Mouse (Mus musculus) stomach, embryonic 15.5 days (tissue): ENCODE measurements at regions not wholly inside any gene's neighbourhood (a gene's known extent, or its start where the extent isn't known, plus 50 kb on each side); places are given as distances from the start of the nearest gene placed in this dataset.

Experiments
- ATAC-seq: fragments of 200-750 bp; cut with Nextera tagmentation; 2 replicates; pipeline ENCODE4 v1.8.0; 2017; ENCODE audit warnings: low read depth, moderate number of reproducible peaks, moderate TSS enrichment; ENCODE audit not compliant: insufficient read depth, low FRiP score
- H3K27ac ChIP-seq: fragments of 300-500 bp; sonication (generic); 2 replicates; pipeline ENCODE4 v1.5.1; 2015; ENCODE audit warnings: mild to moderate bottlenecking, inconsistent platforms
- H3K27me3 ChIP-seq: fragments of 300-500 bp; sonication (generic); replicated peaks from 2 replicates; pipeline ENCODE4 v1.6.1; 2015; ENCODE audit warnings: inconsistent platforms
- H3K36me3 ChIP-seq: fragments of 300-500 bp; sonication (generic); 2 replicates; pipeline ENCODE4 v1.6.1; 2015; ENCODE audit warnings: inconsistent platforms
- H3K4me1 ChIP-seq: fragments of 300-500 bp; sonication (generic); 2 replicates; pipeline ENCODE4 v1.6.1; 2015; ENCODE audit warnings: inconsistent platforms
- H3K4me2 ChIP-seq: fragments of 300-500 bp; sonication (generic); 2 replicates; pipeline ENCODE4 v1.6.1; 2015; ENCODE audit warnings: mild to moderate bottlenecking, inconsistent platforms
- H3K4me3 ChIP-seq: fragments of 300-500 bp; sonication (generic); replicated peaks from 2 replicates; pipeline ENCODE4 v1.5.1; 2015; ENCODE audit warnings: inconsistent platforms
- H3K9ac ChIP-seq: fragments of 300-500 bp; sonication (generic); 2 replicates; pipeline ENCODE4 v1.6.1; 2015; ENCODE audit warnings: inconsistent platforms
- H3K9me3 ChIP-seq: fragments of 300-500 bp; sonication (generic); 2 replicates; pipeline ENCODE4 v1.6.1; 2016; ENCODE audit warnings: inconsistent platforms
- WGBS: fragments of 180-500 bp; shearing (Covaris S2); methylation state at CpG from one replicate; pipeline ENCODE4 v1.1.7; 2015; 5-methylcytosine and 5-hydroxymethylcytosine counted together

GRCm38 (mm10) chr13:44437709-44438108 is 291.6 kb upstream of the Jarid2 start:
- H3K27ac ChIP-seq: no peak overlapping the region
- no peak overlapping the region for H3K4me2 ChIP-seq
- H3K9me3 ChIP-seq: no peaks in the 10 kb centered on the region
- H3K27me3 ChIP-seq: no peaks in the 10 kb centered on the region
- 64% methylated on average over 1 of the region's 1 CpGs for WGBS
- no peak overlapping the region for H3K4me3 ChIP-seq
- H3K36me3 ChIP-seq: no peaks in the 10 kb centered on the region
- no peak overlapping the region for H3K9ac ChIP-seq
- no peaks in the 10 kb centered on the region for H3K4me1 ChIP-seq
- ATAC-seq: no peak

GRCm38 (mm10) chr13:44441061-44441460 is 288.2 kb upstream of the Jarid2 start:
- no peaks in the 10 kb centered on the region for H3K4me1 ChIP-seq
- H3K4me3 ChIP-seq: no peak overlapping the region
- no peaks in the 10 kb centered on the region for H3K36me3 ChIP-seq
- 79% methylated on average over 3 of the region's 3 CpGs for WGBS
- H3K27ac ChIP-seq: no peak overlapping the region
- H3K9me3 ChIP-seq: no peaks in the 10 kb centered on the region
- no peak for ATAC-seq
- H3K4me2 ChIP-seq: no peak overlapping the region
- no peak overlapping the region for H3K9ac ChIP-seq
- H3K27me3 ChIP-seq: no peaks in the 10 kb centered on the region

GRCm38 (mm10) chr13:44449216-44449830 is 280.0 kb upstream of the Jarid2 start:
- H3K4me2 ChIP-seq: no peak overlapping the region
- H3K9ac ChIP-seq: no peak overlapping the region
- H3K27me3 ChIP-seq: no peaks in the 10 kb centered on the region
- ATAC-seq: no peak
- no peak overlapping the region for H3K4me3 ChIP-seq
- no peaks in the 10 kb centered on the region for H3K4me1 ChIP-seq
- no peaks in the 10 kb centered on the region for H3K36me3 ChIP-seq
- WGBS: 86% methylated on average over 1 of the region's 1 CpGs
- H3K9me3 ChIP-seq: no peaks in the 10 kb centered on the region; the same call in 1 of the 2 replicates
- no peak overlapping the region for H3K27ac ChIP-seq

- no peaks in the 10 kb centered on the region for H3K27me3 ChIP-seq
- no peak overlapping the region for H3K9ac ChIP-seq
- no peak overlapping the region for H3K27ac ChIP-seq
- H3K36me3 ChIP-seq: no peaks in the 10 kb centered on the region
- WGBS: 71% methylated on average over 5 of the region's 5 CpGs
- no peak overlapping the region for H3K4me3 ChIP-seq
- H3K4me2 ChIP-seq: no peak overlapping the region
- no peak for ATAC-seq
- no peaks in the 10 kb centered on the region for H3K4me1 ChIP-seq
- no peaks in the 10 kb centered on the region; the same call in 1 of the 2 replicates for H3K9me3 ChIP-seq
Observed at GRCm38 (mm10) chr13:44451224-44451623, 278.1 kb upstream of the Jarid2 start.

GRCm38 (mm10) chr13:44453131-44453530 is 276.1 kb upstream of the Jarid2 start:
- no peak overlapping the region for H3K9ac ChIP-seq
- no peak overlapping the region for H3K27ac ChIP-seq
- ATAC-seq: no peak
- WGBS: 71% methylated on average over 7 of the region's 7 CpGs
- no peaks in the 10 kb centered on the region for H3K36me3 ChIP-seq
- no peak overlapping the region for H3K4me3 ChIP-seq
- H3K27me3 ChIP-seq: no peaks in the 10 kb centered on the region
- no peaks in the 10 kb centered on the region; the same call in 1 of the 2 replicates for H3K9me3 ChIP-seq
- H3K4me2 ChIP-seq: no peak overlapping the region
- no peaks in the 10 kb centered on the region for H3K4me1 ChIP-seq

- Histone ChIP-seq H3K4me3 (no peak overlapping the region), H3K9me3 (no peaks in the 10 kb centered on the region), H3K27ac (no peak overlapping the region), H3K4me1 (no peaks in the 10 kb centered on the region), H3K27me3 (no peaks in the 10 kb centered on the region), H3K9ac (no peak overlapping the region), H3K36me3 (no peaks in the 10 kb centered on the region), H3K4me2 (no peak overlapping the region)
- no peak for ATAC-seq
- 61% methylated on average over 9 of the region's 9 CpGs for WGBS
Observed at GRCm38 (mm10) chr13:44454136-44454535, 275.1 kb upstream of the Jarid2 start.

GRCm38 (mm10) chr13:44455193-44455592 is 274.1 kb upstream of the Jarid2 start:
- H3K27ac ChIP-seq: no peak overlapping the region
- H3K4me1 ChIP-seq: no peaks in the 10 kb centered on the region
- no peaks in the 10 kb centered on the region for H3K9me3 ChIP-seq
- H3K27me3 ChIP-seq: no peaks in the 10 kb centered on the region
- peak; percentile 65 for ATAC-seq
- H3K36me3 ChIP-seq: no peaks in the 10 kb centered on the region
- H3K4me2 ChIP-seq: no peak overlapping the region
- no peak overlapping the region for H3K4me3 ChIP-seq
- H3K9ac ChIP-seq: no peak overlapping the region
- WGBS: 65% methylated on average over 5 of the region's 5 CpGs

- no peak overlapping the region for H3K9ac ChIP-seq
- H3K36me3 ChIP-seq: no peaks in the 10 kb centered on the region
- no peaks in the 10 kb centered on the region for H3K4me1 ChIP-seq
- H3K27me3 ChIP-seq: no peaks in the 10 kb centered on the region
- 78% methylated on average over 3 of the region's 3 CpGs for WGBS
- H3K27ac ChIP-seq: no peak overlapping the region
- no peak for ATAC-seq
- H3K4me3 ChIP-seq: no peak overlapping the region
- no peak overlapping the region for H3K4me2 ChIP-seq
- no peaks in the 10 kb centered on the region for H3K9me3 ChIP-seq
Observed at GRCm38 (mm10) chr13:44458744-44459143, 270.5 kb upstream of the Jarid2 start.

- H3K9ac ChIP-seq: no peak overlapping the region
- H3K27ac ChIP-seq: no peak overlapping the region
- H3K27me3 ChIP-seq: no peaks in the 10 kb centered on the region
- no peak overlapping the region for H3K4me3 ChIP-seq
- ATAC-seq: no peak
- no peaks in the 10 kb centered on the region for H3K4me1 ChIP-seq
- no peak overlapping the region for H3K4me2 ChIP-seq
- H3K9me3 ChIP-seq: no peaks in the 10 kb centered on the region
- no peaks in the 10 kb centered on the region for H3K36me3 ChIP-seq
- 74% methylated on average over 4 of the region's 4 CpGs for WGBS
Observed at GRCm38 (mm10) chr13:44459148-44459547, 270.1 kb upstream of the Jarid2 start.

- Histone ChIP-seq H3K27ac (no peak overlapping the region), H3K36me3 (no peaks in the 10 kb centered on the region), H3K4me2 (no peak overlapping the region), H3K4me1 (no peaks in the 10 kb centered on the region), H3K9ac (no peak overlapping the region), H3K4me3 (no peak overlapping the region), H3K27me3 (no peaks in the 10 kb centered on the region), H3K9me3 (no peaks in the 10 kb centered on the region)
- ATAC-seq: no peak
- 89% methylated on average over 4 of the region's 4 CpGs for WGBS
Observed at GRCm38 (mm10) chr13:44463675-44464074, 265.6 kb upstream of the Jarid2 start.

- H3K36me3 ChIP-seq: no peaks in the 10 kb centered on the region
- no peaks in the 10 kb centered on the region for H3K9me3 ChIP-seq
- H3K27me3 ChIP-seq: no peaks in the 10 kb centered on the region
- H3K9ac ChIP-seq: no peak overlapping the region
- no peaks in the 10 kb centered on the region for H3K4me1 ChIP-seq
- H3K4me3 ChIP-seq: no peak overlapping the region
- WGBS: 77% methylated on average over 7 of the region's 7 CpGs
- H3K4me2 ChIP-seq: no peak overlapping the region
- no peak overlapping the region for H3K27ac ChIP-seq
- no peak for ATAC-seq
Observed at GRCm38 (mm10) chr13:44465567-44465966, 263.7 kb upstream of the Jarid2 start.

- Histone ChIP-seq H3K4me3 (no peak overlapping the region), H3K4me2 (no peak overlapping the region), H3K36me3 (no peaks in the 10 kb centered on the region), H3K4me1 (no peaks in the 10 kb centered on the region), H3K27me3 (no peaks in the 10 kb centered on the region), H3K9ac (no peak overlapping the region), H3K27ac (peak overlapping the region; percentile 5; the same call in 1 of the 2 replicates), H3K9me3 (no peaks in the 10 kb centered on the region)
- ATAC-seq: no peak
- 57% methylated on average over 14 of the region's 14 CpGs for WGBS
Observed at GRCm38 (mm10) chr13:44468963-44469674, 260.2 kb upstream of the Jarid2 start.
